Mouse (Mus musculus) embryonic facial prominence, embryonic 14.5 days (tissue): ENCODE results near the gene Fkbp5. TPM values are rescaled to one million over a fixed set of nuclear protein-coding genes. Genes with fewer than 3 reads are reported as not detected.
A peak's percentile ranks its signal among the peaks of the same experiment; 100 is the strongest.

Experiments
- ATAC-seq: fragments of 200-750 bp; cut with Nextera tagmentation; 2 replicates; pipeline ENCODE4 v1.8.0; 2017; ENCODE audit warnings: low read depth, moderate number of reproducible peaks, moderate TSS enrichment
- DNase-seq: peaks from one replicate; pipeline ENCODE4 v3.0.0-alpha.2; 2015; ENCODE audit warnings: low spot score
- H3K27ac ChIP-seq: fragments of 300-500 bp; sonication (generic); replicated peaks from 2 replicates; pipeline ENCODE4 v1.5.1; 2014; ENCODE audit warnings: low read depth, mild to moderate bottlenecking, low read length, moderate library complexity
- H3K27me3 ChIP-seq: fragments of 300-500 bp; sonication (generic); replicated peaks from 2 replicates; pipeline ENCODE4 v1.6.1; 2014; ENCODE audit warnings: low read length; ENCODE audit not compliant: control insufficient read depth, insufficient read depth
- H3K36me3 ChIP-seq: fragments of 300-500 bp; sonication (generic); 2 replicates; pipeline ENCODE4 v1.6.1; 2014; ENCODE audit warnings: low read length, mixed read lengths; ENCODE audit not compliant: control insufficient read depth, insufficient read depth
- H3K4me1 ChIP-seq: fragments of 300-500 bp; sonication (generic); 2 replicates; pipeline ENCODE4 v1.6.1; 2014; ENCODE audit warnings: antibody characterized with exemption, low read length; ENCODE audit not compliant: control insufficient read depth, insufficient read depth
- H3K4me2 ChIP-seq: fragments of 300-500 bp; sonication (generic); 2 replicates; pipeline ENCODE4 v1.6.1; 2014; ENCODE audit warnings: low read depth, mild to moderate bottlenecking, low read length, moderate library complexity, mixed read lengths
- H3K4me3 ChIP-seq: fragments of 300-500 bp; sonication (generic); 2 replicates; pipeline ENCODE4 v1.5.1; 2014; ENCODE audit warnings: low read depth, mild to moderate bottlenecking, low read length
- H3K9ac ChIP-seq: fragments of 300-500 bp; sonication (generic); 2 replicates; pipeline ENCODE4 v1.6.1; 2014; ENCODE audit warnings: low read depth, mild to moderate bottlenecking, low read length, moderate library complexity, mixed read lengths
- H3K9me3 ChIP-seq: fragments of 300-500 bp; sonication (generic); 2 replicates; pipeline ENCODE4 v1.6.1; 2016; ENCODE audit warnings: low read length; ENCODE audit not compliant: control insufficient read depth
- WGBS: fragments of 180-500 bp; shearing (Covaris S2); extraction: QIAGEN DNeasy Blood & Tissue Kit; methylation state at CpG from one replicate; pipeline ENCODE4 v1.1.7; 2014; 5-methylcytosine and 5-hydroxymethylcytosine counted together
- polyA plus RNA-seq: library from polyadenylated mRNA; unstranded; fragments of >200 nt; fragmentation: Nextera tagmentation; extraction: Ambion mirVana; gene quantifications from 2 replicates; pipeline ENCODE4 v1.2.1, GENCODE M21; 2014

Gene Fkbp5
- polyA plus RNA-seq, 1 experiment from 2014 or later, result 11.7 TPM

- no peak within 1 kb of the TSS for H3K4me3 ChIP-seq
- H3K4me2 ChIP-seq, result no peak within 1 kb of the TSS
- ATAC-seq, result no peak
- H3K36me3 ChIP-seq, result no peaks in the 10 kb centered on the region
- no peak for DNase-seq
- no peak within 1 kb of the TSS for H3K9ac ChIP-seq
- no peak within 1 kb of the TSS for H3K27ac ChIP-seq
- 0 out of 2 replicates have a peak, but pooled peaks cover 5% of the 10 kb centered on the region for H3K4me1 ChIP-seq
- H3K27me3 ChIP-seq, result no peaks in the 10 kb centered on the region
- WGBS, result 70% methylated on average over 14 of the region's 14 CpGs
- H3K9me3 ChIP-seq, result no peaks in the 10 kb centered on the region
These were observed 31.8 kb upstream of the Fkbp5 start, which contains the start of gene Clpsl2 for GRCm38 (mm10) chr17:28549111-28549510. Gene Clpsl2, plus strand, starts transcription at chr17:28549411.

GRCm38 (mm10) chr17:28548550-28548949 lies 31.2 kb upstream of the Fkbp5 start:
- Histone ChIP-seq H3K9ac (no peak overlapping the region), H3K27ac (no peak overlapping the region), H3K4me1 (0 out of 2 replicates have a peak, but pooled peaks cover 5% of the 10 kb centered on the region), H3K4me2 (no peak overlapping the region), H3K9me3 (no peaks in the 10 kb centered on the region), H3K36me3 (no peaks in the 10 kb centered on the region), H3K4me3 (no peak overlapping the region), H3K27me3 (no peaks in the 10 kb centered on the region)
- no peak for DNase-seq
- no peak for ATAC-seq
- 58% methylated on average over 10 of the region's 11 CpGs for WGBS

- Histone ChIP-seq H3K4me2 (no peak overlapping the region), H3K4me3 (no peak overlapping the region), H3K9ac (no peak overlapping the region), H3K27me3 (no peaks in the 10 kb centered on the region), H3K27ac (no peak overlapping the region), H3K9me3 (peaks cover under 1% of the 10 kb centered on the region; the same call in 1 of the 2 replicates), H3K4me1 (no peaks in the 10 kb centered on the region), H3K36me3 (no peaks in the 10 kb centered on the region)
- DNase-seq (no peak), ATAC-seq (no peak)
- 84% methylated on average over 1 of the region's 1 CpGs for WGBS
These were observed 29.6 kb upstream of the Fkbp5 start for GRCm38 (mm10) chr17:28546925-28547324.

GRCm38 (mm10) chr17:28537881-28538280 lies 20.6 kb upstream of the Fkbp5 start:
- ATAC-seq (no peak), DNase-seq (no peak)
- Histone ChIP-seq H3K27ac (no peak overlapping the region), H3K4me1 (no peaks in the 10 kb centered on the region), H3K36me3 (no peaks in the 10 kb centered on the region), H3K9me3 (peaks cover 30% of the 10 kb centered on the region), H3K4me3 (no peak overlapping the region), H3K9ac (no peak overlapping the region), H3K27me3 (no peaks in the 10 kb centered on the region), H3K4me2 (no peak overlapping the region)
- 44% methylated on average over 12 of the region's 12 CpGs for WGBS

GRCm38 (mm10) chr17:28533327-28533726 lies 16.0 kb upstream of the Fkbp5 start:
- H3K36me3 ChIP-seq, result no peaks in the 10 kb centered on the region
- H3K9ac ChIP-seq, result no peak overlapping the region
- no peaks in the 10 kb centered on the region for H3K4me1 ChIP-seq
- DNase-seq (no peak), ATAC-seq (no peak)
- H3K27ac ChIP-seq, result no peak overlapping the region
- H3K9me3 ChIP-seq, result peaks cover under 1% of the 10 kb centered on the region; the same call in 1 of the 2 replicates
- no peak overlapping the region for H3K4me2 ChIP-seq
- H3K4me3 ChIP-seq, result no peak overlapping the region
- H3K27me3 ChIP-seq, result no peaks in the 10 kb centered on the region
- WGBS, result 91% methylated on average over 13 of the region's 13 CpGs

GRCm38 (mm10) chr17:28532557-28532956 lies 15.2 kb upstream of the Fkbp5 start:
- WGBS, result 83% methylated on average over 7 of the region's 7 CpGs
- H3K4me1 ChIP-seq, result peaks cover 4% of the 10 kb centered on the region
- H3K9ac ChIP-seq, result no peak overlapping the region
- no peak overlapping the region for H3K27ac ChIP-seq
- no peak for DNase-seq
- ATAC-seq, result no peak
- H3K27me3 ChIP-seq, result no peaks in the 10 kb centered on the region
- no peak overlapping the region for H3K4me3 ChIP-seq
- no peak overlapping the region for H3K4me2 ChIP-seq
- no peaks in the 10 kb centered on the region for H3K36me3 ChIP-seq
- no peaks in the 10 kb centered on the region for H3K9me3 ChIP-seq

GRCm38 (mm10) chr17:28531946-28532345 lies 14.6 kb upstream of the Fkbp5 start:
- no peak for DNase-seq
- no peak for ATAC-seq
- peak overlapping the region; percentile 5; the same call in 1 of the 2 replicates for H3K4me3 ChIP-seq
- H3K27me3 ChIP-seq, result no peaks in the 10 kb centered on the region
- H3K27ac ChIP-seq, result no peak overlapping the region
- WGBS, result 18% methylated on average over 18 of the region's 18 CpGs
- no peaks in the 10 kb centered on the region for H3K9me3 ChIP-seq
- H3K4me2 ChIP-seq, result peak overlapping the region; percentile 18; the same call in 1 of the 2 replicates
- H3K4me1 ChIP-seq, result peaks cover 8% of the 10 kb centered on the region
- no peak overlapping the region for H3K9ac ChIP-seq
- no peaks in the 10 kb centered on the region for H3K36me3 ChIP-seq

GRCm38 (mm10) chr17:28530506-28530905 lies 13.2 kb upstream of the Fkbp5 start, which contains the start of gene Armc12:
Gene Armc12, plus strand, starts transcription at chr17:28530806.
- Histone ChIP-seq H3K27me3 (no peaks in the 10 kb centered on the region), H3K4me3 (no peak within 1 kb of the TSS), H3K36me3 (no peaks in the 10 kb centered on the region), H3K27ac (no peak within 1 kb of the TSS), H3K9me3 (no peaks in the 10 kb centered on the region), H3K4me2 (no peak within 1 kb of the TSS), H3K4me1 (peaks cover 8% of the 10 kb centered on the region), H3K9ac (no peak within 1 kb of the TSS)
- WGBS, result 85% methylated on average over 6 of the region's 6 CpGs
- no peak for ATAC-seq
- DNase-seq, result no peak

GRCm38 (mm10) chr17:28529116-28529515 lies 11.8 kb upstream of the Fkbp5 start:
- 57% methylated on average over 4 of the region's 4 CpGs for WGBS
- ATAC-seq (no peak), DNase-seq (no peak)
- Histone ChIP-seq H3K4me3 (no peak overlapping the region), H3K9me3 (no peaks in the 10 kb centered on the region), H3K36me3 (no peaks in the 10 kb centered on the region), H3K9ac (no peak overlapping the region), H3K27me3 (no peaks in the 10 kb centered on the region), H3K4me2 (no peak overlapping the region), H3K4me1 (peaks cover 8% of the 10 kb centered on the region), H3K27ac (no peak overlapping the region)
